Comparison of ENCODE assay signal across 16 mouse cellular contexts in genomic region chr5:35541059-35541790, GRCm38 (mm10). TPM values are rescaled to one million over a fixed set of nuclear protein-coding genes. Genes with fewer than 3 reads are reported as not detected.
DNase-seq lines count a peak whose midpoint lies in the region; ATAC-seq and TF ChIP-seq lines count a peak whose summit lies in the region.
"Had no signal": no experiment of that assay in that cellular context is flagged by ENCODE, and none has a peak within 500 bp of the region (broad histone marks: within the 10 kb centered on the region; RNA-seq: fewer than 3 reads in every experiment).

No protein-coding gene starts in this region.

- ATAC-seq in kidney, embryonic 15.5 days (replicated peaks; ENCODE audit: low FRiP score) = no peak
- no peak for ATAC-seq in embryonic facial prominence, embryonic 13.5 days (ENCODE audit: insufficient number of reproducible peaks, insufficient read depth, low FRiP score, low TSS enrichment, low read depth)
- ATAC-seq in limb, embryonic 13.5 days (ENCODE audit: low FRiP score, low read depth) = no peak
- ATAC-seq in activated CD4-positive, CD25-positive, alpha-beta regulatory T cell, adult 4 months = no peak
- ATAC-seq: inflammation-experienced regulatory T-cells, adult 6 months; liver, embryonic 12.5 days had no signal

- H3K9me3 ChIP-seq in kidney, embryonic 15.5 days (replicated peaks) = no peaks in the 10 kb centered on the region
- H3K9me3 ChIP-seq in embryonic facial prominence, embryonic 13.5 days = no peaks in the 10 kb centered on the region
- H3K9me3 ChIP-seq in limb, embryonic 13.5 days = no peaks in the 10 kb centered on the region
- H3K9me3 ChIP-seq: heart, embryonic 10.5 days; liver, embryonic 12.5 days; neural tube, embryonic 13.5 days had no signal

- H3K4me3 ChIP-seq in kidney, embryonic 15.5 days (replicated peaks) = no peak overlapping the region
- no peak overlapping the region for H3K4me3 ChIP-seq in embryonic facial prominence, embryonic 13.5 days
- H3K4me3 ChIP-seq in limb, embryonic 13.5 days = no peak overlapping the region
- no peak overlapping the region for H3K4me3 ChIP-seq in gastrocnemius, adult 2 months
- H3K4me3 ChIP-seq: heart, embryonic 10.5 days; liver, embryonic 12.5 days; neural tube, embryonic 13.5 days had no signal

- peaks cover 18% of the 10 kb centered on the region for H3K4me1 ChIP-seq in kidney, embryonic 15.5 days
- H3K4me1 ChIP-seq in embryonic facial prominence, embryonic 13.5 days = peaks cover 25% of the 10 kb centered on the region
- H3K4me1 ChIP-seq in limb, embryonic 13.5 days = peaks cover 9% of the 10 kb centered on the region; the same call in 1 of the 2 replicates
- H3K4me1 ChIP-seq: liver, embryonic 12.5 days had no signal

- DNase-seq in kidney, adult 11 months = no peak
- DNase-seq in adipocyte (ENCODE audit: low spot score) = peak; percentile 64
- DNase-seq in right cerebral cortex, postnatal 14 days = no peak
- DNase-seq in gastrocnemius, adult 2 months = no peak
- DNase-seq: cerebellum, postnatal 25 days; layer of hippocampus, postnatal 36 days had no signal

- H3K27ac ChIP-seq in kidney, embryonic 15.5 days = peak overlapping the region; percentile 64
- peak overlapping the region; percentile 86 for H3K27ac ChIP-seq in embryonic facial prominence, embryonic 13.5 days
- peak overlapping the region; percentile 44; the same call in 1 of the 2 replicates for H3K27ac ChIP-seq in limb, embryonic 13.5 days
- H3K27ac ChIP-seq in gastrocnemius, adult 2 months = no peak overlapping the region
- H3K27ac ChIP-seq: heart, embryonic 10.5 days; liver, embryonic 12.5 days; neural tube, embryonic 13.5 days had no signal

- TF ChIP-seq CTCF in gastrocnemius, adult 2 months (IDR thresholded peaks at IDR 0.05) = no peak

- no peak overlapping the region for H3K4me2 ChIP-seq in kidney, embryonic 15.5 days
- H3K4me2 ChIP-seq in embryonic facial prominence, embryonic 13.5 days = peak overlapping the region; percentile 11
- no peak overlapping the region for H3K4me2 ChIP-seq in limb, embryonic 13.5 days (replicated peaks)
- H3K4me2 ChIP-seq: liver, embryonic 12.5 days; neural tube, embryonic 13.5 days had no signal

- H3K9ac ChIP-seq in kidney, embryonic 15.5 days = no peak overlapping the region
- no peak overlapping the region for H3K9ac ChIP-seq in embryonic facial prominence, embryonic 13.5 days
- no peak overlapping the region for H3K9ac ChIP-seq in limb, embryonic 13.5 days
- H3K9ac ChIP-seq: liver, embryonic 12.5 days; neural tube, embryonic 13.5 days had no signal

- no peaks in the 10 kb centered on the region for H3K36me3 ChIP-seq in kidney, embryonic 15.5 days
- H3K36me3 ChIP-seq in embryonic facial prominence, embryonic 13.5 days = no peaks in the 10 kb centered on the region
- no peaks in the 10 kb centered on the region for H3K36me3 ChIP-seq in limb, embryonic 13.5 days
- H3K36me3 ChIP-seq: heart, embryonic 10.5 days; liver, embryonic 12.5 days; neural tube, embryonic 13.5 days had no signal

- 64% methylated on average over 4 of the region's 4 CpGs for WGBS in kidney, embryonic 15.5 days
- WGBS in embryonic facial prominence, embryonic 13.5 days = 21% methylated on average over 4 of the region's 4 CpGs
- WGBS in limb, embryonic 13.5 days = 58% methylated on average over 4 of the region's 4 CpGs

- peaks cover 6% of the 10 kb centered on the region; the same call in 1 of the 2 replicates for H3K27me3 ChIP-seq in kidney, embryonic 15.5 days
- no peaks in the 10 kb centered on the region for H3K27me3 ChIP-seq in embryonic facial prominence, embryonic 13.5 days
- no peaks in the 10 kb centered on the region for H3K27me3 ChIP-seq in limb, embryonic 13.5 days
- H3K27me3 ChIP-seq: liver, embryonic 12.5 days; neural tube, embryonic 13.5 days had no signal

- intact Hi-C loops in gastrocnemius, adult 2 months (cut with DNase I) = no loop called here

RNA-seq across cellular contexts. Expression of gene Cpz, which starts 15.7 kb away (rescaled TPM):
- polyA plus RNA-seq in kidney, embryonic 15.5 days (2015; fragmentation: Nextera tagmentation; extraction: Ambion mirVana) = 5.8 and 7.2 TPM in 2 replicates
- polyA plus RNA-seq in embryonic facial prominence, embryonic 13.5 days (2015; fragmentation: Nextera tagmentation; extraction: Ambion mirVana) = 4.1 TPM in 2 replicates
- polyA plus RNA-seq in limb, embryonic 13.5 days (2015; fragmentation: Nextera tagmentation; extraction: Ambion mirVana) = 1.6 and 2.1 TPM in 2 replicates
- total RNA-seq in gastrocnemius, adult 2 months (2021) = under 1 TPM; 0.13 to 0.89 TPM
- not detected for polyA plus RNA-seq in activated CD4-positive, CD25-positive, alpha-beta regulatory T cell, adult 4 months (2017; shearing (Covaris generic))
- total RNA-seq: megakaryocyte progenitor cell, adult 5-6 weeks; MEL had no signal
- polyA plus RNA-seq: inflammation-experienced regulatory T-cells, adult 6 months had no signal

RNA-seq across cellular contexts. Expression of gene Trmt44, which starts 33.6 kb away (rescaled TPM):
- polyA plus RNA-seq in kidney, embryonic 15.5 days (2015; fragmentation: Nextera tagmentation; extraction: Ambion mirVana) = 8.3 and 10.1 TPM in 2 replicates
- 8.1 and 9.2 TPM in 2 replicates for polyA plus RNA-seq in embryonic facial prominence, embryonic 13.5 days (2015; fragmentation: Nextera tagmentation; extraction: Ambion mirVana)
- polyA plus RNA-seq in limb, embryonic 13.5 days (2015; fragmentation: Nextera tagmentation; extraction: Ambion mirVana) = 7.7 and 9.0 TPM in 2 replicates
- 1 to 10 TPM; 1.5 to 1.6 TPM for total RNA-seq in gastrocnemius, adult 2 months (2021)
- polyA plus RNA-seq in activated CD4-positive, CD25-positive, alpha-beta regulatory T cell, adult 4 months (2017; shearing (Covaris generic)) = 1 to 10 TPM; 1.5 to 2.3 TPM

RNA-seq across cellular contexts. Expression of gene Acox3, which starts 41.6 kb away (rescaled TPM):
- polyA plus RNA-seq in kidney, embryonic 15.5 days (2015; fragmentation: Nextera tagmentation; extraction: Ambion mirVana) = 12.1 and 12.5 TPM in 2 replicates
- 12.6 and 13.3 TPM in 2 replicates for polyA plus RNA-seq in embryonic facial prominence, embryonic 13.5 days (2015; fragmentation: Nextera tagmentation; extraction: Ambion mirVana)
- polyA plus RNA-seq in limb, embryonic 13.5 days (2015; fragmentation: Nextera tagmentation; extraction: Ambion mirVana) = 11.3 and 12.2 TPM in 2 replicates
- total RNA-seq in gastrocnemius, adult 2 months (2021) = 10 to 100 TPM; 15.4 to 18.0 TPM
- 10 to 100 TPM; 21.5 to 26.4 TPM for polyA plus RNA-seq in activated CD4-positive, CD25-positive, alpha-beta regulatory T cell, adult 4 months (2017; shearing (Covaris generic))
